Mouse (Mus musculus): Measurements from ENCODE around the gene Rcn1. TPM values are rescaled to one million over a fixed set of nuclear protein-coding genes. Genes with fewer than 3 reads are reported as not detected.

The Rcn1 gene
- total and polyA plus RNA-seq, 2 experiments from 2014 or later, result 41.4 to 55.1 TPM

GRCm38 (mm10) chr2:105372727-105373126 is 26.4 kb downstream of the Rcn1 start:
- Histone ChIP-seq H3K9me3 (ENCODE audit: low read length) (no peaks in the 10 kb centered on the region), H3K4me3 (ENCODE audit: low read depth, low read length) (no peak overlapping the region), H3K36me3 (ENCODE audit: insufficient read depth) (no peaks in the 10 kb centered on the region), H3K9ac (no peak overlapping the region), H3K27me3 (ENCODE audit: insufficient read depth, low read length) (no peaks in the 10 kb centered on the region), H3K4me1 (ENCODE audit: insufficient read depth) (no peaks in the 10 kb centered on the region), H3K27ac (ENCODE audit: low read depth, low read length) (no peak overlapping the region), H3K4me2 (ENCODE audit: low read depth) (no peak overlapping the region)
- TF ChIP-seq CTCF (IDR thresholded peaks at IDR 0.05; ENCODE audit: low read depth), result no peak
- DNase-seq (no peak), ATAC-seq (no peak)
- 88% methylated on average over 5 of the region's 5 CpGs for WGBS

GRCm38 (mm10) chr2:105372156-105372555 is 27.0 kb downstream of the Rcn1 start:
- Histone ChIP-seq H3K4me2 (ENCODE audit: low read depth) (no peak overlapping the region), H3K4me1 (ENCODE audit: insufficient read depth) (no peaks in the 10 kb centered on the region), H3K27ac (ENCODE audit: low read depth, low read length) (no peak overlapping the region), H3K36me3 (ENCODE audit: insufficient read depth) (no peaks in the 10 kb centered on the region), H3K9ac (no peak overlapping the region), H3K4me3 (ENCODE audit: low read depth, low read length) (no peak overlapping the region), H3K27me3 (ENCODE audit: insufficient read depth, low read length) (no peaks in the 10 kb centered on the region), H3K9me3 (ENCODE audit: low read length) (no peaks in the 10 kb centered on the region)
- ATAC-seq, result no peak
- TF ChIP-seq CTCF (IDR thresholded peaks at IDR 0.05; ENCODE audit: low read depth), result no peak
- 93% methylated on average over 6 of the region's 6 CpGs for WGBS
- no peak for DNase-seq

GRCm38 (mm10) chr2:105370698-105371097 is 28.4 kb downstream of the Rcn1 start:
- Histone ChIP-seq H3K4me3 (ENCODE audit: low read depth, low read length) (peak overlapping the region; percentile 18), H3K9me3 (ENCODE audit: low read length) (no peaks in the 10 kb centered on the region), H3K4me2 (ENCODE audit: low read depth) (peak overlapping the region; percentile 42), H3K4me1 (ENCODE audit: insufficient read depth) (no peaks in the 10 kb centered on the region), H3K9ac (peak overlapping the region; percentile 19), H3K27ac (ENCODE audit: low read depth, low read length) (no peak overlapping the region; the same call in 1 of the 2 replicates), H3K36me3 (ENCODE audit: insufficient read depth) (no peaks in the 10 kb centered on the region), H3K27me3 (ENCODE audit: insufficient read depth, low read length) (no peaks in the 10 kb centered on the region)
- ATAC-seq (peak; percentile 69), DNase-seq (peak; percentile 45)
- WGBS, result 16% methylated on average over 14 of the region's 14 CpGs
- no peak for TF ChIP-seq CTCF (IDR thresholded peaks at IDR 0.05; ENCODE audit: low read depth)

GRCm38 (mm10) chr2:105370240-105370639 is 28.9 kb downstream of the Rcn1 start:
- H3K9ac ChIP-seq, result peak overlapping the region; percentile 19; the same call in 1 of the 2 replicates
- H3K9me3 ChIP-seq (ENCODE audit: low read length), result no peaks in the 10 kb centered on the region
- H3K27me3 ChIP-seq (ENCODE audit: insufficient read depth, low read length), result no peaks in the 10 kb centered on the region
- no peak overlapping the region; the same call in 1 of the 2 replicates for H3K27ac ChIP-seq (ENCODE audit: low read depth, low read length)
- no peaks in the 10 kb centered on the region for H3K36me3 ChIP-seq (ENCODE audit: insufficient read depth)
- ATAC-seq (0 out of 2 replicates have a peak, but pooled peaks have one; percentile 6), DNase-seq (no peak)
- peak overlapping the region; percentile 42 for H3K4me2 ChIP-seq (ENCODE audit: low read depth)
- H3K4me3 ChIP-seq (ENCODE audit: low read depth, low read length), result 0 out of 2 replicates have a peak overlapping the region, but pooled peaks have one; percentile 18
- no peaks in the 10 kb centered on the region for H3K4me1 ChIP-seq (ENCODE audit: insufficient read depth)
- WGBS, result 11% methylated on average over 10 of the region's 10 CpGs
- no peak for TF ChIP-seq CTCF (IDR thresholded peaks at IDR 0.05; ENCODE audit: low read depth)

GRCm38 (mm10) chr2:105367623-105368022 is 31.5 kb downstream of the Rcn1 start:
- ATAC-seq (no peak), DNase-seq (no peak)
- TF ChIP-seq CTCF (IDR thresholded peaks at IDR 0.05; ENCODE audit: low read depth), result peak; percentile 25
- Histone ChIP-seq H3K4me1 (ENCODE audit: insufficient read depth) (no peaks in the 10 kb centered on the region), H3K36me3 (ENCODE audit: insufficient read depth) (no peaks in the 10 kb centered on the region), H3K27ac (ENCODE audit: low read depth, low read length) (no peak overlapping the region), H3K4me3 (ENCODE audit: low read depth, low read length) (no peak overlapping the region), H3K9me3 (ENCODE audit: low read length) (no peaks in the 10 kb centered on the region), H3K9ac (no peak overlapping the region), H3K27me3 (ENCODE audit: insufficient read depth, low read length) (no peaks in the 10 kb centered on the region), H3K4me2 (ENCODE audit: low read depth) (no peak overlapping the region)
- WGBS, result 52% methylated on average over 4 of the region's 4 CpGs

- no peak for TF ChIP-seq CTCF (IDR thresholded peaks at IDR 0.05; ENCODE audit: low read depth)
- no peak overlapping the region for H3K4me2 ChIP-seq (ENCODE audit: low read depth)
- DNase-seq (no peak), ATAC-seq (no peak)
- H3K27ac ChIP-seq (ENCODE audit: low read depth, low read length), result no peak overlapping the region
- no peaks in the 10 kb centered on the region for H3K9me3 ChIP-seq (ENCODE audit: low read length)
- no peak overlapping the region for H3K9ac ChIP-seq
- no peak overlapping the region for H3K4me3 ChIP-seq (ENCODE audit: low read depth, low read length)
- 76% methylated on average over 3 of the region's 3 CpGs for WGBS
- H3K36me3 ChIP-seq (ENCODE audit: insufficient read depth), result no peaks in the 10 kb centered on the region
- no peaks in the 10 kb centered on the region for H3K4me1 ChIP-seq (ENCODE audit: insufficient read depth)
- H3K27me3 ChIP-seq (ENCODE audit: insufficient read depth, low read length), result no peaks in the 10 kb centered on the region
Measured at GRCm38 (mm10) chr2:105358040-105358439, 41.1 kb downstream of the Rcn1 start.

GRCm38 (mm10) chr2:105356791-105357190 is 42.3 kb downstream of the Rcn1 start:
- no peak overlapping the region for H3K9ac ChIP-seq
- no peak for TF ChIP-seq CTCF (IDR thresholded peaks at IDR 0.05; ENCODE audit: low read depth)
- H3K27ac ChIP-seq (ENCODE audit: low read depth, low read length), result no peak overlapping the region
- H3K4me3 ChIP-seq (ENCODE audit: low read depth, low read length), result no peak overlapping the region
- 74% methylated on average over 5 of the region's 5 CpGs for WGBS
- ATAC-seq, result no peak
- no peaks in the 10 kb centered on the region for H3K27me3 ChIP-seq (ENCODE audit: insufficient read depth, low read length)
- no peaks in the 10 kb centered on the region for H3K4me1 ChIP-seq (ENCODE audit: insufficient read depth)
- DNase-seq, result no peak
- H3K4me2 ChIP-seq (ENCODE audit: low read depth), result no peak overlapping the region
- H3K9me3 ChIP-seq (ENCODE audit: low read length), result no peaks in the 10 kb centered on the region
- H3K36me3 ChIP-seq (ENCODE audit: insufficient read depth), result no peaks in the 10 kb centered on the region
